Mouse (Mus musculus) myocyte (in vitro differentiated cells): ENCODE measurements around the gene Rbm5. TPM values are rescaled to one million over a fixed set of nuclear protein-coding genes. Genes with fewer than 3 reads are reported as not detected.
A peak's percentile ranks its signal among the peaks of the same experiment; 100 is the strongest.

Experiments
- H3K27me3 ChIP-seq: one replicate; pipeline ENCODE4 v1.6.1; 2011; ENCODE audit not compliant: control insufficient read depth, insufficient read depth, insufficient read length
- H3K36me3 ChIP-seq: one replicate; pipeline ENCODE4 v1.6.1; 2011; ENCODE audit not compliant: control insufficient read depth, insufficient read depth
- H3K4me2 ChIP-seq: one replicate; pipeline ENCODE4 v1.6.1; 2011; ENCODE audit warnings: low read depth, control low read depth
- H3K4me3 ChIP-seq: one replicate; pipeline ENCODE4 v1.5.1; 2011; ENCODE audit warnings: mild to moderate bottlenecking, control low read depth, moderate library complexity
- H3K79me2 ChIP-seq: one replicate; pipeline ENCODE4 v1.6.1; 2011; ENCODE audit not compliant: control insufficient read depth, insufficient read depth
- H3ac ChIP-seq: one replicate; pipeline ENCODE4 v1.6.1; 2011; ENCODE audit not compliant: control insufficient read depth, insufficient read length
- CEBPB ChIP-seq: IDR thresholded peaks from 2 replicates; pipeline ENCODE4 v1.6.1; 2011; ENCODE audit warnings: mild to moderate bottlenecking, moderate library complexity; ENCODE audit not compliant: poor library complexity, insufficient read depth, severe bottlenecking
- E2F4 ChIP-seq: IDR thresholded peaks from one replicate; pipeline ENCODE4 v1.6.1; 2011; ENCODE audit warnings: mild to moderate bottlenecking, control low read depth, moderate library complexity; ENCODE audit not compliant: insufficient read depth
- MAX ChIP-seq: IDR thresholded peaks from one replicate; pipeline ENCODE4 v1.6.1; 2011; ENCODE audit warnings: low read depth, mild to moderate bottlenecking, control low read depth
- MYOD1 ChIP-seq, 3 experiments: IDR thresholded peaks; one replicate each; pipeline ENCODE4 v1.6.1; 2011; ENCODE audit warnings: control low read depth in 2 of 3, low read depth in 2 of 3, mild to moderate bottlenecking in 2 of 3, moderate library complexity in 1 of 3; ENCODE audit not compliant: insufficient read length in 2 of 3, control insufficient read depth in 1 of 3
- MYOG ChIP-seq, 3 experiments: IDR thresholded peaks; one replicate each; pipeline ENCODE4 v1.6.1; 2011; ENCODE audit warnings: control low read depth in 2 of 3, low read depth in 2 of 3, mild to moderate bottlenecking in 2 of 3; ENCODE audit not compliant: insufficient read length in 2 of 3, control insufficient read depth in 1 of 3, insufficient read depth in 1 of 3
- POLR2A ChIP-seq: IDR thresholded peaks from one replicate; pipeline ENCODE4 v1.6.1; 2011; ENCODE audit warnings: low read depth, mild to moderate bottlenecking, control low read depth, moderate library complexity; ENCODE audit not compliant: insufficient read length
- POLR2AphosphoS2 ChIP-seq: IDR thresholded peaks from one replicate; pipeline ENCODE4 v1.6.1; 2011; ENCODE audit warnings: low read depth, control low read depth; ENCODE audit not compliant: insufficient read length
- REST ChIP-seq: IDR thresholded peaks from one replicate; pipeline ENCODE4 v1.6.1; 2011; ENCODE audit warnings: mild to moderate bottlenecking, control low read depth, moderate library complexity; ENCODE audit not compliant: insufficient read depth, insufficient read length
- SRF ChIP-seq: IDR thresholded peaks from one replicate; pipeline ENCODE4 v1.6.1; 2011; ENCODE audit warnings: low read depth; ENCODE audit not compliant: control insufficient read depth, insufficient read length
- TCF12 ChIP-seq: IDR thresholded peaks from one replicate; pipeline ENCODE4 v1.6.1; 2011; ENCODE audit warnings: mild to moderate bottlenecking, control low read depth; ENCODE audit not compliant: poor library complexity, insufficient read depth, severe bottlenecking
- TCF3 ChIP-seq: IDR thresholded peaks from one replicate; pipeline ENCODE4 v1.6.1; 2011; ENCODE audit warnings: low read depth, control low read depth; ENCODE audit not compliant: insufficient read length
- USF1 ChIP-seq: IDR thresholded peaks from one replicate; pipeline ENCODE4 v1.6.1; 2011; ENCODE audit warnings: low read depth, mild to moderate bottlenecking, control low read depth, moderate library complexity
- polyA plus RNA-seq: library from polyadenylated mRNA; unstranded; fragments of >200 nt; fragmentation: generic; extraction: Trizol; gene quantifications from one replicate; pipeline ENCODE4 v1.2.1, GENCODE M21; 2012; ENCODE audit warnings: missing spikeins

Gene Rbm5
- polyA plus RNA-seq, 1 experiment, result 37.6 TPM

- Histone ChIP-seq H3K4me2 (no peak overlapping the region), H3K4me3 (no peak overlapping the region), H3K79me2 (no peaks in the 10 kb centered on the region), H3ac (no peak overlapping the region), H3K27me3 (peaks cover 34% of the 10 kb centered on the region), H3K36me3 (no peaks in the 10 kb centered on the region)
- TF ChIP-seq POLR2AphosphoS2 (no peak), REST (no peak), TCF3 (no peak), TCF12 (no peak), CEBPB (no peak)
Measured at GRCm38 (mm10) chr9:107715632-107716031, 55.2 kb downstream of the Rbm5 start.

- H3K4me3 ChIP-seq, result no peak overlapping the region
- no peaks in the 10 kb centered on the region for H3K36me3 ChIP-seq
- peak overlapping the region; percentile 60 for H3K4me2 ChIP-seq
- H3K79me2 ChIP-seq, result no peaks in the 10 kb centered on the region
- H3ac ChIP-seq, result no peak overlapping the region
- TF ChIP-seq USF1, result no peak
- no peak for TF ChIP-seq SRF
- no peak for TF ChIP-seq CEBPB
- no peak for TF ChIP-seq REST
- no peak for TF ChIP-seq MYOG (IDR thresholded peaks at IDR 0.05; ENCODE audit: control insufficient read depth in 1 of 3, insufficient read depth in 1 of 3, insufficient read length in 2 of 3, low read depth in 2 of 3)
- TF ChIP-seq POLR2A, result no peak
- no peak for TF ChIP-seq TCF3
- no peak for TF ChIP-seq E2F4
- TF ChIP-seq MAX, result no peak
- TF ChIP-seq MYOD1 (IDR thresholded peaks at IDR 0.05; ENCODE audit: control insufficient read depth in 1 of 3, insufficient read length in 2 of 3, low read depth in 2 of 3), result no peak
- no peak for TF ChIP-seq POLR2AphosphoS2
- no peak for TF ChIP-seq TCF12
- H3K27me3 ChIP-seq, result peaks cover 43% of the 10 kb centered on the region
Measured at GRCm38 (mm10) chr9:107714221-107714952, 56.4 kb downstream of the Rbm5 start.

GRCm38 (mm10) chr9:107709697-107710483 is 60.9 kb downstream of the Rbm5 start, which contains the start of gene Sema3f:
Sema3f (minus strand) TSS chr9:107710475.
- Histone ChIP-seq H3K79me2 (no peaks in the 10 kb centered on the region), H3K4me2 (peak within 1 kb of the TSS; percentile 77), H3K4me3 (no peak within 1 kb of the TSS), H3ac (peak within 1 kb of the TSS; percentile 19), H3K36me3 (no peaks in the 10 kb centered on the region), H3K27me3 (peaks cover 59% of the 10 kb centered on the region)
- TF ChIP-seq MYOG (IDR thresholded peaks at IDR 0.05; ENCODE audit: control insufficient read depth in 1 of 3, insufficient read depth in 1 of 3, insufficient read length in 2 of 3, low read depth in 2 of 3) (peak in 1 of 3 experiments; percentile 46), POLR2A (peak; percentile 21), MYOD1 (IDR thresholded peaks at IDR 0.05; ENCODE audit: control insufficient read depth in 1 of 3, insufficient read length in 2 of 3, low read depth in 2 of 3) (peak in 1 of 3 experiments; percentile 81), CEBPB (no peak), POLR2AphosphoS2 (no peak)

GRCm38 (mm10) chr9:107709096-107709696 is 61.6 kb downstream of the Rbm5 start:
- peak overlapping the region; percentile 19 for H3ac ChIP-seq
- peak overlapping the region; percentile 77 for H3K4me2 ChIP-seq
- TF ChIP-seq MYOG (IDR thresholded peaks at IDR 0.05; ENCODE audit: control insufficient read depth in 1 of 3, insufficient read depth in 1 of 3, insufficient read length in 2 of 3, low read depth in 2 of 3), result no peak
- TF ChIP-seq USF1, result no peak
- no peak for TF ChIP-seq MYOD1 (IDR thresholded peaks at IDR 0.05; ENCODE audit: control insufficient read depth in 1 of 3, insufficient read length in 2 of 3, low read depth in 2 of 3)
- TF ChIP-seq POLR2AphosphoS2, result no peak
- TF ChIP-seq REST, result no peak
- TF ChIP-seq TCF12, result no peak
- no peak for TF ChIP-seq TCF3
- no peak for TF ChIP-seq SRF
- no peak for TF ChIP-seq MAX
- no peak for TF ChIP-seq POLR2A
- no peak for TF ChIP-seq CEBPB
- no peak for TF ChIP-seq E2F4
- H3K4me3 ChIP-seq, result no peak overlapping the region
- no peaks in the 10 kb centered on the region for H3K79me2 ChIP-seq
- peaks cover 59% of the 10 kb centered on the region for H3K27me3 ChIP-seq
- H3K36me3 ChIP-seq, result no peaks in the 10 kb centered on the region
